Mouse (Mus musculus): ENCODE measurements around the gene Hcfc1r1. TPM values are rescaled to one million over a fixed set of nuclear protein-coding genes. Genes with fewer than 3 reads are reported as not detected.

Hcfc1r1 gene
- polyA plus RNA-seq, 1 experiment from 2014 or later: 150 TPM

DNA sequence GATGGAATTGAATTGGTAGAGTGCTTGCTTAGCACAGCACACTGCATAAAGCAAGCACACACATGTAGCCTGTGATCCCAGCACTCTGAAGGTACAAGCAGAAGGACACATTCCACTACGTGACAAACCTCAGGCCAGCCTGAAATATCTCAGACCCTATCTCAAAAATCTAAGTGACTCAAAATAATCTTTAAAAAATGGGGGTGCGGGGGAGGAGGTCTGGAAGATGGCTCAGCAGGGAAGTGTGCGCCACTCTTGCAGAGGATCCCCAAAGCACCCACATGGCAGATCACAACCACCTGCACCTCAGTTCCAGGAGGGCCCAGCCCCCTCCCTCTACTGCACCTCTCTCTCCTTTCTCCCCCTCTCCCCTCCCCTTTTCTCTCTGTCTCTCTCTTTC lies 1.9 kb upstream of the Hcfc1r1 start:
- no peak overlapping the region for H3K4me2 ChIP-seq (ENCODE audit: low read length)
- peaks cover 23% of the 10 kb centered on the region for H3K4me1 ChIP-seq (ENCODE audit: control insufficient read depth, insufficient read depth, low read depth, low read length)
- 99% methylated on average over 3 of the region's 3 CpGs for WGBS
- no peaks in the 10 kb centered on the region for H3K9me3 ChIP-seq (ENCODE audit: control insufficient read depth, low read length)
- ATAC-seq: no peak
- H3K27me3 ChIP-seq (replicated peaks; ENCODE audit: control insufficient read depth, insufficient read depth, low read length): peaks cover 12% of the 10 kb centered on the region
- H3K36me3 ChIP-seq (ENCODE audit: control insufficient read depth, insufficient read depth, low read length): peaks cover 6% of the 10 kb centered on the region
- H3K9ac ChIP-seq (ENCODE audit: low read depth, low read length): no peak overlapping the region
- H3K27ac ChIP-seq (ENCODE audit: low read depth, low read length): no peak overlapping the region
- H3K4me3 ChIP-seq (ENCODE audit: low read length): no peak overlapping the region

DNA sequence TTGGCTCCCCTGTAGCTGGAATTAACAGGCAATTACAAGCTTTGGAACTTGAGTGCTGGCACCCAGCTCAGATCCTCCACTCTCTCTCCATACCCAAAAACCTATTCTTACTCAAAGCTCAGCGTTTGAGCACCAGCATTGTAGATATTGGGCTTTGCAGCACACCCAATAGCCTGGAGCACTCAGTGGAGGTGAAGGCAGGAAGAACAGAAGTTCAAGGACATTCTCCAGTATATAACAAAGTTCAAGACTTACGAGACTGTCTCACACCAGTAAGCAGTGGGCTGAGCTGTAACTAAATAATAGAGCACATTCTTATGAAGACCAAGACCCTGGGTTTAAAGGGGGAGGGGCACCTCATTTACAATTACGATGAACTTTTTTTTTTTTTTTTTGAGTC lies 635 bp upstream of the Hcfc1r1 start:
- ATAC-seq: no peak
- H3K4me2 ChIP-seq (ENCODE audit: low read length): peak overlapping the region; percentile 84
- no peaks in the 10 kb centered on the region for H3K9me3 ChIP-seq (ENCODE audit: control insufficient read depth, low read length)
- H3K27ac ChIP-seq (ENCODE audit: low read depth, low read length): no peak overlapping the region
- WGBS: 70% methylated on average over 3 of the region's 3 CpGs
- H3K27me3 ChIP-seq (replicated peaks; ENCODE audit: control insufficient read depth, insufficient read depth, low read length): peaks cover 12% of the 10 kb centered on the region
- H3K9ac ChIP-seq (ENCODE audit: low read depth, low read length): no peak overlapping the region
- peak overlapping the region; percentile 74 for H3K4me3 ChIP-seq (ENCODE audit: low read length)
- peaks cover 6% of the 10 kb centered on the region for H3K36me3 ChIP-seq (ENCODE audit: control insufficient read depth, insufficient read depth, low read length)
- peaks cover 32% of the 10 kb centered on the region for H3K4me1 ChIP-seq (ENCODE audit: control insufficient read depth, insufficient read depth, low read depth, low read length)

DNA sequence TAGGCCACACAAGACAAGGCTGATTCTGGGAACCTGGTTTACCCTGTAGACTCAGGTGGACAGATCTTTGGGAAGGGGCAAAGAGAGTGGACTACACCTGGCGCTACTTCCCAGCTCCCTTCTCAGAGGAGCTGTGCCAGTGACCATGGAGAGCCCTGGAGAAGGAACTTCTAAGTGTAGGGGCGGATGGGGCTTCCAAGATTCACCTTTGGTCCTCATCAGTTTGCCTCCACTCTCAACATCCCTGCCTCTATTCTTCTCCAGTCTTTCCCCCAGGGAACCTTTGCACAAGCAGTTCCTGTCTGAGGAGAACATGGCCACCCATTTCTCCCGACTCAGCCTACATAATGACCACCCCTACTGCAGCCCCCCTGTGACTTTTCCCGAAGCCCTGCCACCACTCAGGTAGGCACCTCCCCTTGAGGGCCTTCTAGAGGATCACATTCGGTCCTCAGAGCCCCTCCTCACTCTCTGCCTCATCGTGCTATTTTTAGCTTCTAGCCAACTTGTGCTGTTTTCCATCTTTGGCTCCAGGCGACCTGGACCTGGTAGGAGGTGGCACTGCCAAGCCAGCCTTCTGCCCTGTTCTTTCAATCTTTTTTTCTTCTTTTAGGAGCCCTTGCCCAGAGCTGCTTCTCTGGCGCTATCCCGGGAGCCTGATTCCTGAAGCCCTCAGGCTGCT lies 1.0 kb downstream of the Hcfc1r1 start:
- Histone ChIP-seq H3K9me3 (ENCODE audit: control insufficient read depth, low read length) (no peaks in the 10 kb centered on the region), H3K36me3 (ENCODE audit: control insufficient read depth, insufficient read depth, low read length) (0 out of 2 replicates have a peak, but pooled peaks cover 2% of the 10 kb centered on the region), H3K27ac (ENCODE audit: low read depth, low read length) (peak overlapping the region; percentile 85), H3K4me2 (ENCODE audit: low read length) (peak overlapping the region; percentile 84), H3K4me1 (ENCODE audit: control insufficient read depth, insufficient read depth, low read depth, low read length) (peaks cover 35% of the 10 kb centered on the region), H3K27me3 (replicated peaks; ENCODE audit: control insufficient read depth, insufficient read depth, low read length) (peaks cover 23% of the 10 kb centered on the region), H3K4me3 (ENCODE audit: low read length) (peak overlapping the region; percentile 74), H3K9ac (ENCODE audit: low read depth, low read length) (peak overlapping the region; percentile 83)
- no peak; the same call in 1 of the 2 replicates for ATAC-seq
- 42% methylated on average over 9 of the region's 9 CpGs for WGBS

DNA sequence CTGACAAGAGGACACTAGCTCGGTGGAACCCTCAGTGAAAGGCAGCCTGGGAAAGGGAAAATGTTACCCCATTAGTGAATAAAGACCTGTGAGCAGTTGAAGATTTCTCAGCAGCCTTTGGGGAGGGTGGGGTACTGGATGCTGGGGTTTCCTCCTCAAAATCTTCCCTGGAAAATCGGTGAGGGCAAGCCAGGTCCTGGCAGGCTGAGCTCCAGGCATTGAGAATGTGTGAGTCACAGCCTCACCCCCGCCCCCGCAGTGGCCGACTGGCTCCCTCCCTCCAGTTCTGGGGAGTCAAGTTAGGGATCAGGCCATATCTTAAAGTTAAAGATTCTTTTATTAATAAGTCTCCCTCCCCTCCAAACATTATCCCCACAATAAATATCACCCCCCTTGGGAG lies 1.7 kb downstream of the Hcfc1r1 start:
- Histone ChIP-seq H3K4me3 (ENCODE audit: low read length) (no peak overlapping the region), H3K9ac (ENCODE audit: low read depth, low read length) (no peak overlapping the region; the same call in 1 of the 2 replicates), H3K4me1 (ENCODE audit: control insufficient read depth, insufficient read depth, low read depth, low read length) (peaks cover 38% of the 10 kb centered on the region), H3K9me3 (ENCODE audit: control insufficient read depth, low read length) (no peaks in the 10 kb centered on the region), H3K27ac (ENCODE audit: low read depth, low read length) (no peak overlapping the region), H3K27me3 (replicated peaks; ENCODE audit: control insufficient read depth, insufficient read depth, low read length) (peaks cover 29% of the 10 kb centered on the region), H3K36me3 (ENCODE audit: control insufficient read depth, insufficient read depth, low read length) (no peaks in the 10 kb centered on the region), H3K4me2 (ENCODE audit: low read length) (peak overlapping the region; percentile 84; the same call in 1 of the 2 replicates)
- ATAC-seq: no peak
- WGBS: 39% methylated on average over 5 of the region's 5 CpGs

DNA sequence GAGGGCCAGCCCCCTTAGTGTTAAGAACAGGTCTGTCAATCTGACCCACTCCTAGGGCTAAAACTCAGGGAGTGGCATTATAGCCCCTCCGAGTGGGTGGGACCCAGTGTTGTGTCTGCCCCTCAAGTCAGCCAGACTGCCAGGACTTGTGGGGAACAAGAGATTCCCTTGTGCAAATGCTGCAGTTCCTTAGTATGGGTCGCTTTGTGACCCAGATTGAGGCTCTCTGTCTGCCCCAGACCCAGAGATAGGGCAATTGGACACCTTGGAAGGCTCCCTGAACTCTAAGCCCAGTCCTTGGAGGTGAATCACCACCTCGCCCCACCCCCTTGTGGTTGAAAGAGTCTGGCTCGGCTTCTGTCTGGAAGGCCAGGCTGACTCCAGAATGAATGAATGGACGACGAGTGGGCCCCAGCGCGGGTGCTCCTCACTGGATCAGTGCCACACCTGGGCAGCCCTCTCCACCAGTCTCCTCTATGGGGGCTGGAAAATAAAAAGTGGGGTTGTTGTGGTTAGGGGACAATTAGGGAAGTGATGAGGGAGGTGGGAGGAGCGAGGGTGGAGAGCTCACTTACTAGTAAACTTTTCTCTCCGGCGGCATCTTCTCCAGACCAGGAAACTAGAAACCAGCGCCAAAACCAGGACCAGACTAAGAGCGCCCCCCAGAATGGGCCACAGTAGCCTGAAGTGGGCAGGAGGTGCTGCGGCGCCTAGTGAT lies 2.3 kb downstream of the Hcfc1r1 start:
- no peak for ATAC-seq
- H3K4me3 ChIP-seq (ENCODE audit: low read length): peak overlapping the region; percentile 48; the same call in 1 of the 2 replicates
- no peaks in the 10 kb centered on the region for H3K9me3 ChIP-seq (ENCODE audit: control insufficient read depth, low read length)
- H3K36me3 ChIP-seq (ENCODE audit: control insufficient read depth, insufficient read depth, low read length): no peaks in the 10 kb centered on the region
- H3K4me2 ChIP-seq (ENCODE audit: low read length): peak overlapping the region; percentile 88
- H3K4me1 ChIP-seq (ENCODE audit: control insufficient read depth, insufficient read depth, low read depth, low read length): peaks cover 38% of the 10 kb centered on the region
- H3K9ac ChIP-seq (ENCODE audit: low read depth, low read length): no peak overlapping the region
- H3K27me3 ChIP-seq (replicated peaks; ENCODE audit: control insufficient read depth, insufficient read depth, low read length): peaks cover 35% of the 10 kb centered on the region
- WGBS: 12% methylated on average over 15 of the region's 15 CpGs
- H3K27ac ChIP-seq (ENCODE audit: low read depth, low read length): no peak overlapping the region

DNA sequence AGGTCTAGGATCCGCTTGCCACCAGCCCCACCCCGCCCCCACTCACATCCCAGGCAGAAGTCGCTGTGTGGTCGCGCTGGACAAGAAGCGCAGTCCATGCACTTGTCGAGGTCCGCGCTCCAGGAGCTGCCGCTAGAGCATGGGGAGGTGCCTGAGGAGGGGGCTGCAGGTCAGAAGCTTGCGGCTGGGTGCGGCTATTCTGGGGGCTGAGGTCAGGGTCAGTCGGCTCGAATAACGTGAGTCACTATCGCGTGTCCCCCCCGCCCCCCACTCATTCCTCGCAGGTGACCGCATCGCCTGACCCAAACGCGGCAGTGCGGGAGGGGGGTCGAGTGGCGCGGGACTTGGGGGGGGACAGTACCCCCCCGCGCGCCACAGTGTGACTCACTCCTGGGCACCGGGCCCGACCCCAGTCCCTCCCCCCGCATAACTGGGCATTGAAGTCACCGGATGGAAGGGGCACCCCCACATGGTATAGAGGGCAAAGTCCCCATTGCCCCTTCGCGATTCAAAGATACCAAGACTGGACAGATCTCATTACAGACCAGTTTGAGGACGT lies 3.2 kb downstream of the Hcfc1r1 start:
- H3K27me3 ChIP-seq (replicated peaks; ENCODE audit: control insufficient read depth, insufficient read depth, low read length): peaks cover 44% of the 10 kb centered on the region
- no peaks in the 10 kb centered on the region for H3K9me3 ChIP-seq (ENCODE audit: control insufficient read depth, low read length)
- peak overlapping the region; percentile 48 for H3K4me3 ChIP-seq (ENCODE audit: low read length)
- no peak overlapping the region for H3K27ac ChIP-seq (ENCODE audit: low read depth, low read length)
- no peak for ATAC-seq
- WGBS: under 1% methylated on average over 35 of the region's 37 CpGs
- no peaks in the 10 kb centered on the region for H3K36me3 ChIP-seq (ENCODE audit: control insufficient read depth, insufficient read depth, low read length)
- peak overlapping the region; percentile 88 for H3K4me2 ChIP-seq (ENCODE audit: low read length)
- H3K4me1 ChIP-seq (ENCODE audit: control insufficient read depth, insufficient read depth, low read depth, low read length): peaks cover 38% of the 10 kb centered on the region
- peak overlapping the region; percentile 61 for H3K9ac ChIP-seq (ENCODE audit: low read depth, low read length)

DNA sequence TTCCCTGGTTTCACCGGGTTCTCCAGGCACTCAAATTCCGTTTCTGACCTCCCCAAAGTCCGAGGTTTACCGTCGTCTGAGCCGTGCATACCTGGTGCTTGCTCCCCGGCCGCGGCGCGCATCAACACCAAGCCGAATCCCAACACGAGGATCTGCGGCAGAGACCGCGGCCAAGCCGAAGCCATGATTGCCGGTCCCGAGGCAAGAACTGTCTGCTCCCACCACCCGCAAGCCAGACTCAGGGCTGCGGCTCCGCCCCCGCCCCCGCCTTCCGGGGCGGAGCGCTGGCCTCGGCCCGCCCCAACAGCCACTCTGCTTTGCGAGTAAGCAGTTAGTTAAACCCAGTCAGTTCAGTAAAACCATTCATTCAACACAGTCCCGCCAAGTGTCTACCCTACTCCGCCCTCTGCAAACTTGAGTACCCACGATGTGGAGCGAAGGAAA lies 3.9 kb downstream of the Hcfc1r1 start, which contains the start of gene Tnfrsf12a:
Gene Tnfrsf12a, minus strand, starts transcription at position 233 of the 444 bp plus-strand sequence.
- Histone ChIP-seq H3K4me1 (ENCODE audit: control insufficient read depth, insufficient read depth, low read depth, low read length) (peaks cover 38% of the 10 kb centered on the region), H3K36me3 (ENCODE audit: control insufficient read depth, insufficient read depth, low read length) (no peaks in the 10 kb centered on the region)

DNA sequence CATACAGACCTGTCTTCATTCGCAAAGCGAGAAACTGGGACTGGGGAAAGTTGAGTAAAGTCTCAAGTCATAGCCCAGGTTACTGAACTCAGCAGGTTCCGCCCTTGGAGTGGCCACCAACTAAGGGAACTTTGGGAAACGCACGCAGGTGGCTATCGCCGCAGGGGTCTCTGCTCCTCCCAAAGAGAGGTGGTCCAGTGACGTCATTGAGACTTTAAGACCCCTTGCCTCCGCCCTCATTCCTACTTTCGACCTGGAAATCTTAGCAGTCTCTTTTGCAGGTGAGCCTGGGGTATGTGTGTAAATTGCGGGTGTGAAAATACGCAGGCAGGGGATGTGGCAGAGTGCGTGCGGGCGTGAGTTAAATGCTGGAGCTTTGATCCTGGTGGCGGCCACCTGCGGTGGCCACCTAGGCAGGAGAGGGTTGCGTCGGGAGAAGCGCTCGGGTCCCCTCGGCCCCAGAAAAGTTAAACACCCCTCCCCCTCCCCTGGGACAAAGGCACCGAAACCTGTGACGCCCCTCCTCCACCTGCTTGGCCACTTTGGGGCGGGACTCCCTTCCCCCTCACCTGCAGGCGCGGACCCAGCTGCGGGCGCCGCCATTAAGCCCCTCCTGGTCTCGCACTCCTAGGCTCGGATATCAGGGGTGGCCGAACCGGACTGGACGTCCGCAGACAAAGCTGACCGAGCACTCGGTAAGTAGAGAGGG lies 5.9 kb downstream of the Hcfc1r1 start, which contains the start of gene Cldn6:
Gene Cldn6, plus strand, starts transcription at position 123 of the 709 bp plus-strand sequence.
- Histone ChIP-seq H3K4me3 (ENCODE audit: low read length) (peak within 1 kb of the TSS; percentile 24), H3K9me3 (ENCODE audit: control insufficient read depth, low read length) (no peaks in the 10 kb centered on the region)

More for the DNA sequence above, 3.9 kb downstream of the Hcfc1r1 start, which contains the start of gene Tnfrsf12a:
- Histone ChIP-seq H3K27me3 (replicated peaks; ENCODE audit: control insufficient read depth, insufficient read depth, low read length) (peaks cover 49% of the 10 kb centered on the region), H3K4me2 (ENCODE audit: low read length) (peak within 1 kb of the TSS; percentile 88), H3K9ac (ENCODE audit: low read depth, low read length) (peak within 1 kb of the TSS; percentile 61), H3K4me3 (ENCODE audit: low read length) (peak within 1 kb of the TSS; percentile 48), H3K9me3 (ENCODE audit: control insufficient read depth, low read length) (no peaks in the 10 kb centered on the region), H3K27ac (ENCODE audit: low read depth, low read length) (no peak within 1 kb of the TSS)
- WGBS: under 1% methylated on average over 34 of the region's 34 CpGs
- peak; percentile 14; the same call in 1 of the 2 replicates for ATAC-seq

More for the DNA sequence above, 5.9 kb downstream of the Hcfc1r1 start, which contains the start of gene Cldn6:
- no peak for ATAC-seq
- H3K27ac ChIP-seq (ENCODE audit: low read depth, low read length): no peak within 1 kb of the TSS
- WGBS: 3% methylated on average over 38 of the region's 38 CpGs
- H3K9ac ChIP-seq (ENCODE audit: low read depth, low read length): no peak within 1 kb of the TSS
- peaks cover 61% of the 10 kb centered on the region for H3K27me3 ChIP-seq (replicated peaks; ENCODE audit: control insufficient read depth, insufficient read depth, low read length)
- H3K4me2 ChIP-seq (ENCODE audit: low read length): peak within 1 kb of the TSS; percentile 45
- H3K4me1 ChIP-seq (ENCODE audit: control insufficient read depth, insufficient read depth, low read depth, low read length): peaks cover 31% of the 10 kb centered on the region
- H3K36me3 ChIP-seq (ENCODE audit: control insufficient read depth, insufficient read depth, low read length): no peaks in the 10 kb centered on the region

All from hindbrain, embryonic 16.5 days (tissue).